Mouse (Mus musculus) midbrain, embryonic 11.5 days (tissue): ENCODE results near the gene Kif19a. TPM values are rescaled to one million over a fixed set of nuclear protein-coding genes. Genes with fewer than 3 reads are reported as not detected.
A peak's percentile ranks its signal among the peaks of the same experiment; 100 is the strongest.

Experiments used
- ATAC-seq: fragments of 200-750 bp; cut with Nextera tagmentation; 2 replicates; pipeline ENCODE4 v1.8.0; 2017; ENCODE audit warnings: moderate TSS enrichment, moderate library complexity; ENCODE audit not compliant: low FRiP score
- DNase-seq: peaks from one replicate; pipeline ENCODE4 v3.0.0; 2015; ENCODE audit warnings: low spot score; ENCODE audit errors: missing footprints
- H3K27ac ChIP-seq: fragments of 300-500 bp; sonication (generic); 2 replicates; pipeline ENCODE4 v1.5.1; 2014; ENCODE audit warnings: low read depth, low read length
- H3K27me3 ChIP-seq: fragments of 300-500 bp; sonication (generic); 2 replicates; pipeline ENCODE4 v1.6.1; 2014; ENCODE audit warnings: mild to moderate bottlenecking, low read length, moderate library complexity, mixed read lengths; ENCODE audit not compliant: control insufficient read depth, insufficient read depth
- H3K36me3 ChIP-seq: fragments of 300-500 bp; sonication (generic); 2 replicates; pipeline ENCODE4 v1.6.1; 2014; ENCODE audit warnings: mild to moderate bottlenecking, low read length, moderate library complexity, mixed read lengths; ENCODE audit not compliant: control insufficient read depth, insufficient read depth
- H3K4me1 ChIP-seq: fragments of 300-500 bp; sonication (generic); 2 replicates; pipeline ENCODE4 v1.6.1; 2014; ENCODE audit warnings: low read length; ENCODE audit not compliant: control insufficient read depth, insufficient read depth
- H3K4me2 ChIP-seq: fragments of 300-500 bp; sonication (generic); 2 replicates; pipeline ENCODE4 v1.6.1; 2014; ENCODE audit warnings: mild to moderate bottlenecking, moderate library complexity
- H3K4me3 ChIP-seq: fragments of 300-500 bp; sonication (generic); 2 replicates; pipeline ENCODE4 v1.5.1; 2014; ENCODE audit warnings: low read depth, low read length
- H3K9ac ChIP-seq: fragments of 300-500 bp; sonication (generic); 2 replicates; pipeline ENCODE4 v1.6.1; 2014; ENCODE audit warnings: low read length
- H3K9me3 ChIP-seq: fragments of 300-500 bp; sonication (generic); 2 replicates; pipeline ENCODE4 v1.6.1; 2016; ENCODE audit warnings: low read length; ENCODE audit not compliant: control insufficient read depth
- WGBS: fragments of 180-500 bp; shearing (Covaris S2); extraction: QIAGEN DNeasy Blood & Tissue Kit; methylation state at CpG from one replicate; pipeline ENCODE4 v1.1.7; 2014; 5-methylcytosine and 5-hydroxymethylcytosine counted together
- polyA plus RNA-seq: library from polyadenylated mRNA; unstranded; fragments of >200 nt; fragmentation: Nextera tagmentation; extraction: Ambion mirVana; gene quantifications from 2 replicates; pipeline ENCODE4 v1.2.1, GENCODE M21; 2014

Kif19a gene
- polyA plus RNA-seq, 1 experiment from 2014 or later = 0.94 TPM

GRCm38 (mm10) chr11:114790171-114790570 lies 25.0 kb downstream of the Kif19a start:
- H3K27ac ChIP-seq = no peak overlapping the region
- WGBS = 69% methylated on average over 12 of the region's 12 CpGs
- 0 out of 2 replicates have a peak, but pooled peaks cover 4% of the 10 kb centered on the region for H3K36me3 ChIP-seq
- no peak overlapping the region for H3K4me3 ChIP-seq
- no peaks in the 10 kb centered on the region for H3K9me3 ChIP-seq
- peaks cover 52% of the 10 kb centered on the region for H3K4me1 ChIP-seq
- DNase-seq = no peak
- H3K27me3 ChIP-seq = peaks cover 62% of the 10 kb centered on the region
- H3K9ac ChIP-seq = no peak overlapping the region
- no peak for ATAC-seq
- H3K4me2 ChIP-seq = no peak overlapping the region

GRCm38 (mm10) chr11:114790841-114791240 lies 25.7 kb downstream of the Kif19a start:
- Histone ChIP-seq H3K36me3 (0 out of 2 replicates have a peak, but pooled peaks cover 4% of the 10 kb centered on the region), H3K4me2 (no peak overlapping the region), H3K27ac (no peak overlapping the region), H3K4me1 (peaks cover 56% of the 10 kb centered on the region), H3K9ac (no peak overlapping the region), H3K9me3 (no peaks in the 10 kb centered on the region), H3K4me3 (no peak overlapping the region), H3K27me3 (peaks cover 56% of the 10 kb centered on the region)
- 41% methylated on average over 4 of the region's 4 CpGs for WGBS
- peak; percentile 86 for DNase-seq
- ATAC-seq = no peak

- ATAC-seq (no peak), DNase-seq (peak; percentile 87)
- H3K4me1 ChIP-seq = peaks cover 60% of the 10 kb centered on the region
- H3K9me3 ChIP-seq = no peaks in the 10 kb centered on the region
- peak overlapping the region; percentile 68 for H3K9ac ChIP-seq
- peak overlapping the region; percentile 84 for H3K4me2 ChIP-seq
- no peak overlapping the region for H3K27ac ChIP-seq
- H3K4me3 ChIP-seq = peak overlapping the region; percentile 42
- WGBS = 6% methylated on average over 50 of the region's 50 CpGs
- H3K36me3 ChIP-seq = 0 out of 2 replicates have a peak, but pooled peaks cover 4% of the 10 kb centered on the region
- peaks cover 51% of the 10 kb centered on the region for H3K27me3 ChIP-seq
Measured at GRCm38 (mm10) chr11:114791351-114791889, 26.2 kb downstream of the Kif19a start.

GRCm38 (mm10) chr11:114791891-114792411 lies 26.8 kb downstream of the Kif19a start:
- under 1% methylated on average over 59 of the region's 59 CpGs for WGBS
- Histone ChIP-seq H3K36me3 (0 out of 2 replicates have a peak, but pooled peaks cover 4% of the 10 kb centered on the region), H3K9ac (peak overlapping the region; percentile 68), H3K4me1 (peaks cover 62% of the 10 kb centered on the region), H3K27me3 (peaks cover 47% of the 10 kb centered on the region), H3K4me2 (peak overlapping the region; percentile 84), H3K4me3 (peak overlapping the region; percentile 42), H3K27ac (no peak overlapping the region), H3K9me3 (no peaks in the 10 kb centered on the region)
- DNase-seq (peak; percentile 94), ATAC-seq (no peak)

GRCm38 (mm10) chr11:114792931-114793494 lies 27.8 kb downstream of the Kif19a start:
- Histone ChIP-seq H3K27me3 (peaks cover 37% of the 10 kb centered on the region), H3K4me1 (peaks cover 67% of the 10 kb centered on the region), H3K27ac (no peak overlapping the region), H3K4me3 (peak overlapping the region; percentile 32), H3K9ac (peak overlapping the region; percentile 82), H3K36me3 (0 out of 2 replicates have a peak, but pooled peaks cover 4% of the 10 kb centered on the region), H3K9me3 (no peaks in the 10 kb centered on the region), H3K4me2 (peak overlapping the region; percentile 84)
- DNase-seq = peak; percentile 91
- WGBS = 53% methylated on average over 5 of the region's 5 CpGs
- no peak for ATAC-seq

GRCm38 (mm10) chr11:114793868-114794545 lies 28.8 kb downstream of the Kif19a start:
- H3K9ac ChIP-seq = peak overlapping the region; percentile 82
- DNase-seq = peak; percentile 87
- H3K27ac ChIP-seq = peak overlapping the region; percentile 100
- 66% methylated on average over 19 of the region's 19 CpGs for WGBS
- H3K4me2 ChIP-seq = peak overlapping the region; percentile 84
- H3K36me3 ChIP-seq = 0 out of 2 replicates have a peak, but pooled peaks cover 4% of the 10 kb centered on the region
- no peaks in the 10 kb centered on the region for H3K9me3 ChIP-seq
- H3K4me3 ChIP-seq = peak overlapping the region; percentile 32
- ATAC-seq = no peak
- H3K27me3 ChIP-seq = peaks cover 34% of the 10 kb centered on the region
- H3K4me1 ChIP-seq = peaks cover 62% of the 10 kb centered on the region

- Histone ChIP-seq H3K4me3 (peak overlapping the region; percentile 32), H3K27me3 (peaks cover 31% of the 10 kb centered on the region), H3K27ac (peak overlapping the region; percentile 100), H3K4me2 (peak overlapping the region; percentile 84), H3K4me1 (peaks cover 59% of the 10 kb centered on the region), H3K36me3 (0 out of 2 replicates have a peak, but pooled peaks cover 4% of the 10 kb centered on the region), H3K9ac (peak overlapping the region; percentile 82), H3K9me3 (no peaks in the 10 kb centered on the region)
- DNase-seq (peak; percentile 91), ATAC-seq (peak; percentile 22)
- WGBS = 16% methylated on average over 4 of the region's 4 CpGs
Measured at GRCm38 (mm10) chr11:114794691-114795090, 29.5 kb downstream of the Kif19a start.

- peak overlapping the region; percentile 84 for H3K4me2 ChIP-seq
- peaks cover 59% of the 10 kb centered on the region for H3K4me1 ChIP-seq
- peak overlapping the region; percentile 32 for H3K4me3 ChIP-seq
- ATAC-seq (peak; percentile 85), DNase-seq (peak; percentile 99)
- peak overlapping the region; percentile 82 for H3K9ac ChIP-seq
- 0 out of 2 replicates have a peak, but pooled peaks cover 4% of the 10 kb centered on the region for H3K36me3 ChIP-seq
- WGBS = 1% methylated on average over 7 of the region's 7 CpGs
- H3K9me3 ChIP-seq = no peaks in the 10 kb centered on the region
- peak overlapping the region; percentile 100 for H3K27ac ChIP-seq
- H3K27me3 ChIP-seq = peaks cover 26% of the 10 kb centered on the region
Measured at GRCm38 (mm10) chr11:114795231-114795746, 30.1 kb downstream of the Kif19a start.
